Mouse (Mus musculus): ENCODE data around the gene Tnnc1. TPM values are rescaled to one million over a fixed set of nuclear protein-coding genes. Genes with fewer than 3 reads are reported as not detected.

Tnnc1 gene
- 10 to 100 TPM in 1 of 2 experiments, 1 to 10 TPM in 1; 5.0 to 10.6 TPM for polyA plus RNA-seq (2012; fragmentation: generic; extraction: Trizol)

DNA sequence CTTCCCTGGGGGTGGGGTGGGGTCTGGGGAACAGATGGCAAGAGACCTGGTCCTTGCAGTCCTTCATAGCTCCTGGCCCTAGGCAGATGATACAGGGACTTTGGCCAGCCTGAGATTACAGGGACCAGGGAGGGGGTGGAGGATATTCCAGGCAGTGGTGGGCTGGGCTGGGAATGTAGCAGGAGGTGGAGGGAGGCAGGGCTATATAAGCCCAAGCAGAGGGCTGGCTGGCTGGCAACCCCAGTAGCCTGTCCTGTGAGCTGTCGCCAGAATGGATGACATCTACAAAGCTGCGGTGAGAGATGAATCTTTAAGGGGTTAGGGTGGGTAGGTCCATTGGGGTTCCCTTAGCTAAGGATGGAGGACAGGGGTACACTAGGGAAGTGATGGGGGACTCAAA, at the start of gene Tnnc1:
TSS of gene Tnnc1 (plus strand) at position 229 of the 400 bp plus-strand sequence.

DNA sequence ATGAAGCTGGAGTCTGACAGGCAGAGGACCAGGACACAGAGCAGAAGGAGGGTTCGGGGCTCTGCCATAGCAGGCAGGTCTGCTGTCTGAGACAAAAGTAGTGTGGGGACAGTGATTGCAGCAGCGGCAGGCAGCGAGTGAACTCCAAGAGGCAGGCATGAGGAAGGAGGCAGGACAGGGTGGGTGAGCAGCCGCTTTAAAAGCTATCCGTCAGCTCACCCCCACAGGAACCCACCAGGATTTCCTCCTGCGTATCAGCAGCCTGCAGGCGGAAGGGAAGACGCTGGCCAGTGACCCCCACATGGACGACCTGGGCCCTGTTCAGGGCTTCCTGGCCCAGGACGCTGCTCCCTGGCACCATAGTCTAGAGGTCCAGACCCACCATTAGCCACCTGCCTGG, 39.7 kb upstream of the Tnnc1 start, which contains the start of gene Stab1:
TSS of gene Stab1 (minus strand) at position 217 of the 400 bp plus-strand sequence.

DNA sequence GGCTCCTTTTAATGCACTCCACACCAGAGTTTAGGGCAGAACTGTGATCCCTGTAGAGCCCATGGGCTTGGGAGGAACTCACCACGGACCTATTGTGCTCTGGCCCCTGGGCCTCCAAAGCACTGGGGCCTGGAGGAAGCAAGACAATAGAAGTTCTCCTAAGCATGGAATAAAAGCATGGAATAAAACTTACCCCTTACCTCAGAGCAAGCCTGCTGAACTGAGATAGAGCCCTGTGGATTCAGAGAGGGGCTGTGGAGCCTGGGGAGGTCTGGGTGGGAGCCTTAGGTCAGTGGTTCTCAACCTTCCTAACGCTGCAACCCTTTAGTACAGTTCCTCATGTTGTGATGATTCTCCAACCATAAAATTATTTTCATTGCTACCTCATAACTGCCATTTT, 8.7 kb downstream of the Tnnc1 start, which contains the start of gene Nisch:
TSS of gene Nisch (minus strand) at position 101 of the 400 bp plus-strand sequence.

DNA sequence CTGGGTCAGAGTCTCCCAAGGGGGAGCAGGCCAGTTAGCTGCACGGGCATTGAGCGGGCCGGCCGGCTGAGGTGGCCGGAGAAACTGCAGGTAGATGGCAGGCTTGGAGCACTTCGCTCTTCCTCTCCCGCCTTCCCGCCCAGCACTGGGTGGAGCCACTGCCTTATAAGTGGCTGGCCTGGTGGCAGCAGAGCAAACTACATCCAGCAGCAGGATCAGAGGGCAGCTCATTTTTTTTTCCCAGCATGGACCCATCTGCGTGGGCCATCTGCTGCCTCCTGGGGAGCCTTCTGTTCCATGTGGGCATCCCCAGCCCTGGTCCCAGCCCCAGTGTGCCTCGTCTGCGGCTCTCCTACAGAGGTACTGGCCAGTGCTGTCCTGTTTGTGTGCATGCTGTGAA, 9.6 kb downstream of the Tnnc1 start, which contains the start of gene Sema3g:
TSS of gene Sema3g (plus strand) at position 195 of the 400 bp plus-strand sequence.

DNA sequence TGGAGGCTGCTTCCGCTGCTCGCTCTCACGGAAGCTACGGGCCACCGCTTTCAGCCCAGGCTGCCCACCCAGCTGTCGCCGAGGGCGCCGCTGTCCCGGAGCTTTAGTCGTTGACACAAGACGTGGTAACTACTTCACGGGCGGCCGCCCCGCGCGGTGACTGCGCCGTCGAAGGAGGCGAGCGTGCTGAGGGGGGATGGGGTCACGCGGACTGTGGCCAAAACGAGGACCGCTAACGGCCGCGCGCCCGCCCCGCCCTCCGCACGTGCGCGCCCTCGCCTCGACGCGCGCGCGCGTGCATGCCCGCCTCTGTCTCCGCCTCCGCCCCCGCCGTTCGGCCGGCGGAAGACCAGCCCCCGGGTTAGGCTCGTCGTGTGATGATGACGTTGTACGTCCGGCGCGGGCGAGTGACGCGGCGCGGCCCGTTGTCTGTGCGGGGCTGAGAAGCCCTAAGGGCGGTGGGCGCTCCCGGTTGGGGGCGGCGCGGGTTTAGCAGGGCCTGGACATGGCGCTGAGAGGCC, 43.0 kb downstream of the Tnnc1 start, which contains the start of the genes Phf7 and Bap1:
TSS of gene Phf7 (minus strand) at position 234 of the 521 bp plus-strand sequence.
TSS of gene Bap1 (plus strand) at position 367 of the 521 bp plus-strand sequence.

Other genes with a start within 250 kb of the Tnnc1 start
- 10 to 100 TPM in 1 of 2 experiments, 1 to 10 TPM in 1; 1.9 to 39.1 TPM for gene Glt8d1, start 206.9 kb upstream of the Tnnc1 start, polyA plus RNA-seq (2012; fragmentation: generic; extraction: Trizol)
- 100 to 1,000 TPM in 1 of 2 experiments, 10 to 100 TPM in 1; 93.8 to 262 TPM for gene Spcs1, start 206.6 kb upstream of the Tnnc1 start, polyA plus RNA-seq (2012; fragmentation: generic; extraction: Trizol)
- 1 to 10 TPM; 1.5 to 7.7 TPM for gene Pbrm1, start 189.2 kb upstream of the Tnnc1 start, polyA plus RNA-seq (2012; fragmentation: generic; extraction: Trizol)
- 1 to 10 TPM; 6.0 to 9.3 TPM for gene Gnl3, start 189.2 kb upstream of the Tnnc1 start, polyA plus RNA-seq (2012; fragmentation: generic; extraction: Trizol)
- gene Smim4, start 79.4 kb upstream of the Tnnc1 start, polyA plus RNA-seq (2012; fragmentation: generic; extraction: Trizol): 10 to 100 TPM; 53.9 to 87.6 TPM
- gene Nt5dc2, start 77.3 kb upstream of the Tnnc1 start, polyA plus RNA-seq (2012; fragmentation: generic; extraction: Trizol): 100 to 1,000 TPM; 119 to 155 TPM
- under 1 TPM; 0.18 to 0.72 TPM for gene Stab1, start 39.7 kb upstream of the Tnnc1 start, polyA plus RNA-seq (2012; fragmentation: generic; extraction: Trizol)
- gene Nisch, start 8.6 kb downstream of the Tnnc1 start, polyA plus RNA-seq (2012; fragmentation: generic; extraction: Trizol): 100 to 1,000 TPM in 1 of 2 experiments, 10 to 100 TPM in 1; 61.9 to 240 TPM
- under 1 TPM; under 0.01 to 0.34 TPM for gene Sema3g, start 9.5 kb downstream of the Tnnc1 start, polyA plus RNA-seq (2012; fragmentation: generic; extraction: Trizol)
- gene Phf7, start 43.0 kb downstream of the Tnnc1 start, polyA plus RNA-seq (2012; fragmentation: generic; extraction: Trizol): 1 to 10 TPM; 1.4 to 5.0 TPM
- 10 to 100 TPM; 15.3 to 31.4 TPM for gene Bap1, start 43.1 kb downstream of the Tnnc1 start, polyA plus RNA-seq (2012; fragmentation: generic; extraction: Trizol)
- gene Dnah1, start 115.6 kb downstream of the Tnnc1 start, polyA plus RNA-seq (2012; fragmentation: generic; extraction: Trizol): under 1 TPM in 1 of 2 experiments, not detected in 1; under 0.01 TPM
- 1 to 10 TPM in 1 of 2 experiments, under 1 TPM in 1; 0.25 to 5.8 TPM for gene Capn7, start 128.3 kb downstream of the Tnnc1 start, polyA plus RNA-seq (2012; fragmentation: generic; extraction: Trizol)
- gene Sh3bp5, start 227.8 kb downstream of the Tnnc1 start, polyA plus RNA-seq (2012; fragmentation: generic; extraction: Trizol): 10 to 100 TPM in 1 of 2 experiments, 1 to 10 TPM in 1; 1.8 to 20.6 TPM